ENCODE assay signal across 1 mouse cellular context in the genomic region with DNA sequence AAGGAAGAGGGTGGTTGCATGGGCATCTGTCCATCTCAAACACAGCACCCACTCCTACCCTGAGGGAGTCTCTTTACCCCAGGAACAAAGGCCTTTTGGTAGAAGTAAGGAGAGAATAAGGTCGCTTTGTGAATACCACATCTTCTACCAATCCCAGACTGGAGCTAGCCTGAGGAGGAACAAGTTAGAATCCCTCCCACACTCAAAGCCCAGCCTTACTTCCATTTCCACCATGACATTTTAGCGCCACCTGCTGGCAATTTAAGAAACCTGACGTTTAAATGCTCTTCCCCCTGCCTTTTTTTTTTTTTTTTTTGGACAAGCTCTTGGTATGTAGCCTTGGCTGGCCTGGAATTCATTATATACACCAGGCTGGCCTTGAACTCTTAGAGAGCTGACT.
A peak's percentile ranks its signal among the peaks of the same experiment; 100 is the strongest.
TF ChIP-seq lines count a peak whose summit lies in the region.

No protein-coding gene starts in this region.

TF ChIP-seq in CH12.LX, 34 proteins besides CTCF, POLR2A, EP300 and RAD21:
- TF ChIP-seq SMC3 (IDR thresholded peaks at IDR 0.05; ENCODE audit: low read depth, low read length): peak; percentile 87
- TF ChIP-seq ZC3H11A (IDR thresholded peaks at IDR 0.05; ENCODE audit: low read depth, low read length): peak; percentile 12; the same call in 1 of the 2 replicates
- TF ChIP-seq POLR2AphosphoS2 (IDR thresholded peaks at IDR 0.05; ENCODE audit: low read depth, low read length): no peak
- peak; percentile 99 for TF ChIP-seq ZNF384 (IDR thresholded peaks at IDR 0.05; ENCODE audit: low read depth, low read length)
